Mouse (Mus musculus) kidney, postnatal 0 days (tissue): Measurements from ENCODE around the gene Car5b. TPM values are rescaled to one million over a fixed set of nuclear protein-coding genes. Genes with fewer than 3 reads are reported as not detected.

Experiments used
- ATAC-seq: fragments of 200-750 bp; cut with Nextera tagmentation; replicated peaks from 2 replicates; pipeline ENCODE4 v1.8.0; 2017; ENCODE audit warnings: low read depth, moderate number of reproducible peaks, moderate TSS enrichment, moderate library complexity; ENCODE audit not compliant: low FRiP score
- DNase-seq: peaks from one replicate; pipeline ENCODE4 v3.0.0-alpha.2; 2016; ENCODE audit warnings: low spot score
- H3K27ac ChIP-seq: fragments of 300-500 bp; sonication (generic); 2 replicates; pipeline ENCODE4 v1.5.1; 2014; ENCODE audit warnings: mild to moderate bottlenecking
- H3K27me3 ChIP-seq: fragments of 300-500 bp; sonication (generic); 2 replicates; pipeline ENCODE4 v1.6.1; 2014; ENCODE audit warnings: low read length, mixed read lengths; ENCODE audit not compliant: insufficient read depth
- H3K36me3 ChIP-seq: fragments of 300-500 bp; sonication (generic); 2 replicates; pipeline ENCODE4 v1.6.1; 2014; ENCODE audit warnings: low read length, mixed read lengths; ENCODE audit not compliant: insufficient read depth
- H3K4me1 ChIP-seq: fragments of 300-500 bp; sonication (generic); replicated peaks from 2 replicates; pipeline ENCODE4 v1.6.1; 2014; ENCODE audit warnings: antibody characterized with exemption, low read length, mixed read lengths; ENCODE audit not compliant: insufficient read depth
- H3K4me2 ChIP-seq: fragments of 300-500 bp; sonication (generic); 2 replicates; pipeline ENCODE4 v1.6.1; 2014; ENCODE audit warnings: mild to moderate bottlenecking, low read length, moderate library complexity, mixed read lengths
- H3K4me3 ChIP-seq: fragments of 300-500 bp; sonication (generic); replicated peaks from 2 replicates; pipeline ENCODE4 v1.5.1; 2014; ENCODE audit warnings: low read depth, low read length
- H3K9ac ChIP-seq: fragments of 300-500 bp; sonication (generic); 2 replicates; pipeline ENCODE4 v1.6.1; 2014; ENCODE audit warnings: low read depth, low read length
- H3K9me3 ChIP-seq: fragments of 300-500 bp; sonication (generic); replicated peaks from 2 replicates; pipeline ENCODE4 v1.6.1; 2016; ENCODE audit warnings: low read length, inconsistent platforms, mixed read lengths
- CTCF ChIP-seq: IDR thresholded peaks from 2 replicates; pipeline ENCODE4 v1.5.1; 2016; ENCODE audit warnings: antibody characterized with exemption, low read depth, mild to moderate bottlenecking, moderate library complexity
- WGBS: fragments of 180-500 bp; shearing (Covaris S2); extraction: QIAGEN DNeasy Blood & Tissue Kit; methylation state at CpG from one replicate; pipeline ENCODE4 v1.1.7; 2014; 5-methylcytosine and 5-hydroxymethylcytosine counted together
- polyA plus RNA-seq: library from polyadenylated mRNA; unstranded; fragments of >200 nt; fragmentation: Nextera tagmentation; extraction: Ambion mirVana; gene quantifications from 2 replicates; pipeline ENCODE4 v1.2.1, GENCODE M21; 2015

Car5b gene
- polyA plus RNA-seq, 1 experiment from 2014 or later: 6.8 TPM

DNA sequence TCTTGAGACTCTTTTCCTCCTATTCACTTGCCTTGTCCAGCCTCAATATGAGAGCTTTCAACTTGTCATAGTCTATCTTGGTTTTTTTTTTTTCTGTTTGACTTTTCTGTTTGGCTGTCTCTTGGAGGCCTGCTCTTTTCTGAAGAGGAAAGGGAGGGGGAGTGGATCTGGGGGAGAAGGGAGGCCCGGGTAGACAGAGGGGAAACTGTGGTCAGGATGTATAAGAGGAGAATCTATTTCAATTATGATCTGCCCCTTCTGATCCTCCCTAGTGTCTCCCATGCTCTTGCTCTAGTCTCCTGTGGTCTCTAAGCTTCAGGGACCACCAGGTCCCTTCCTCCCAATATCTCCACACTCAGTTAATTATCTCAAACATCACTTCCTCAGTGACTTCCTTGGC, 76.2 kb downstream of the Car5b start:
- Histone ChIP-seq H3K9ac (no peak overlapping the region), H3K36me3 (peaks cover 4% of the 10 kb centered on the region; the same call in 1 of the 2 replicates), H3K4me1 (no peaks in the 10 kb centered on the region), H3K4me2 (no peak overlapping the region), H3K27me3 (no peaks in the 10 kb centered on the region), H3K27ac (no peak overlapping the region), H3K9me3 (no peaks in the 10 kb centered on the region), H3K4me3 (no peak overlapping the region)
- WGBS: 88% methylated on average over 1 of the region's 1 CpGs
- no peak for TF ChIP-seq CTCF
- ATAC-seq: no peak
- no peak for DNase-seq

DNA sequence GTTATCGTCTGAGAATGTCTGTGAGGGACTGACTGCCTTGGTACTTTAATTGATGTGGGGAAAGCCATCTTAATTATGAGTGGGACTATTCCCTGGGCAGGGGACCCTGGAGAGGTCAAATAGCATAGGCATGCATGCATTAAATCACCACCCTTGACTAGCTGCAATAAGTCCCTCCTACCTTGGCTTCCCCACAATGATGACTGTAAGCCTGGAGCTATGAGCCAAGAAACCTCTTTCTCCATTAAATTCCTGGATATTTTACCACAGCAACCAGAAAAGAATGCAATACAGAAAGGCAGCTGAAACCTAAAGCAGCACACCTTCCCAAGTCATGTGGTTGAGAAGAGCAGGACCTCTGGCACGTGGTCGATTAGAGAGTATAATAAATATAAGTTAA, 83.4 kb downstream of the Car5b start:
- no peaks in the 10 kb centered on the region for H3K9me3 ChIP-seq
- H3K4me2 ChIP-seq: no peak overlapping the region
- no peaks in the 10 kb centered on the region for H3K27me3 ChIP-seq
- H3K9ac ChIP-seq: no peak overlapping the region
- ATAC-seq (no peak), DNase-seq (no peak)
- H3K27ac ChIP-seq: no peak overlapping the region
- WGBS: 79% methylated on average over 3 of the region's 3 CpGs
- no peak overlapping the region for H3K4me3 ChIP-seq
- H3K36me3 ChIP-seq: no peaks in the 10 kb centered on the region
- H3K4me1 ChIP-seq: no peaks in the 10 kb centered on the region
- no peak for TF ChIP-seq CTCF

DNA sequence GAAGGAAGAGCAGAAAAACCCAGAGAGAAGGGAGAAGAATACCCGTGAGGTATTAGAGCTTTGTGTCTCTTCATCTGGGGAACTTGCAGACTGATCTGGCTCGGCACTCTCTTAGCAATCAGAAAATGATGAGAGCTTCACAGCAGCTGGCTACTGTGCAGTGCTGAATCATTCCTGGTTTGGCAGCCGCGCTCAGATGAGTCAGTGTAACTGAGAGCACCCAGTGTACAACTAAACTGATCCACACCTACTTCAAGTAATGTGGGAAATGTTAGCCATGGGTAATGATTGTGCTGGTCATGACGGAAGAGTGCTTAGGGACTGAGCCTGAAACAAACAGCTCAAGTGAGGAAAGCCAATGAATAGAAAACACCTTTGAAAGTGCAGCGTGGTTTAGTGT, 89.2 kb downstream of the Car5b start:
- TF ChIP-seq CTCF: no peak
- no peak overlapping the region for H3K9ac ChIP-seq
- H3K4me1 ChIP-seq: no peaks in the 10 kb centered on the region
- DNase-seq (no peak), ATAC-seq (no peak)
- no peak overlapping the region for H3K4me2 ChIP-seq
- H3K9me3 ChIP-seq: no peaks in the 10 kb centered on the region
- 0 out of 2 replicates have a peak, but pooled peaks cover 2% of the 10 kb centered on the region for H3K36me3 ChIP-seq
- no peak overlapping the region for H3K27ac ChIP-seq
- H3K27me3 ChIP-seq: no peaks in the 10 kb centered on the region
- H3K4me3 ChIP-seq: no peak overlapping the region
- WGBS: 91% methylated on average over 6 of the region's 6 CpGs

DNA sequence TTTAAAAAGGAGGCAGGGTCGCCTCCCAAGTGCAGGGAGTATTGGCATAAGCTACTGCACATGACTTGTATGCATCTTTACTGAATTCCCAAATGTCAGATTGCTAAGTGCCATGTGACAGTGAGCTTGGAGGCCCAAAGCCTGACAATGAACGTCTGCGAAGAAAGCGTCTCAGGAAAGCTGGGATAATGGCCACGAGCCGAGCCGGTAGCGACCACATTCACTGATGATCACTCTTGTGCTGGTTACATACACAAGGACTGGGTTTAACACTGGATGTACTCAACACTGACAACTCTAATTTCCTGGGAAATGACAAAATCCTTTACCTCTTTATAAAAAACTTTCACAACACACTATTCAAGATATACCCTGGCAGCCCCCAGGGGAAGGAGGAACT, 93.1 kb downstream of the Car5b start:
- Histone ChIP-seq H3K9me3 (no peaks in the 10 kb centered on the region), H3K4me1 (no peaks in the 10 kb centered on the region), H3K27me3 (no peaks in the 10 kb centered on the region), H3K27ac (no peak overlapping the region), H3K4me3 (no peak overlapping the region), H3K4me2 (no peak overlapping the region), H3K9ac (no peak overlapping the region), H3K36me3 (0 out of 2 replicates have a peak, but pooled peaks cover 2% of the 10 kb centered on the region)
- DNase-seq: no peak
- ATAC-seq: no peak
- 87% methylated on average over 8 of the region's 8 CpGs for WGBS
- no peak for TF ChIP-seq CTCF

DNA sequence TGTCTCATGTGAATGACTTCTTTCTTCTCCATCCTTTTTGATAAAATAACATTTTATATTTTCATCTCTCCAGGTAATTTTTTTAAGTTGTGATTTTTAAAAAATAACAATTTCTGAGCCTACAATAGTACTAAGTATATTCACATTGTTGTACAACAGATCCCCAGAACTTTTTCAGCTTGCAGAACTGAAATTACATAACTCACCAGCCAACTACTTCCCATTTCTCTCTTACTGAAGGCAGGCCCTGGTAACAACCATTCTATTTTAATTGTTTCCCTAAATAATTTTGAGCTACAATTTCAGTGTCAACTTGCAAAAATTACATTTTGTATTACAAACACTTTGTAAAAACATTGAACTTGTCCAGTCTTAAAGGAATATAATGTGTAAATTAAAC, 98.2 kb downstream of the Car5b start:
- no peak overlapping the region for H3K27ac ChIP-seq
- no peak overlapping the region for H3K9ac ChIP-seq
- no peak for TF ChIP-seq CTCF
- H3K9me3 ChIP-seq: no peaks in the 10 kb centered on the region
- no peak overlapping the region for H3K4me2 ChIP-seq
- H3K4me3 ChIP-seq: no peak overlapping the region
- no peaks in the 10 kb centered on the region for H3K4me1 ChIP-seq
- H3K36me3 ChIP-seq: no peaks in the 10 kb centered on the region
- no peak for ATAC-seq
- DNase-seq: no peak
- no peaks in the 10 kb centered on the region for H3K27me3 ChIP-seq

Other genes starting within 250 kb of the Car5b start
- 15.0 and 17.2 TPM in 2 replicates for gene Ap1s2, start 119.0 kb downstream of the Car5b start, polyA plus RNA-seq
- 62.2 and 62.4 TPM in 2 replicates for gene Zrsr2, start 69.3 kb downstream of the Car5b start, polyA plus RNA-seq
- gene Siah1b, start 48.5 kb upstream of the Car5b start, polyA plus RNA-seq: 18.8 and 18.9 TPM in 2 replicates
- gene Cltrn, start 60.8 kb upstream of the Car5b start, polyA plus RNA-seq: 504 and 550 TPM in 2 replicates
- gene Ace2, start 111.3 kb upstream of the Car5b start, polyA plus RNA-seq: 71.0 and 79.2 TPM in 2 replicates
- gene Bmx, start 230.2 kb upstream of the Car5b start, polyA plus RNA-seq: 1.2 and 1.3 TPM in 2 replicates
- 9.5 and 10.6 TPM in 2 replicates for gene Pir, start 241.4 kb upstream of the Car5b start, polyA plus RNA-seq